Mouse (Mus musculus): ENCODE data around the gene Sugp2. TPM values are rescaled to one million over a fixed set of nuclear protein-coding genes. Genes with fewer than 3 reads are reported as not detected.
A peak's percentile ranks its signal among the peaks of the same experiment; 100 is the strongest.
"Not testable (repeated sequence)": the region's sequence is repeated elsewhere in the genome, so short reads cannot be mapped to it uniquely, and the experiment has no call there.

Sugp2 gene
- polyA plus RNA-seq, 1 experiment from 2014 or later = 82.5 TPM

- H3K4me2 ChIP-seq (replicated peaks) = peak overlapping the region; percentile 94
- H3K4me3 ChIP-seq = peak overlapping the region; percentile 60
- H3K36me3 ChIP-seq = no peaks in the 10 kb centered on the region
- peaks cover 34% of the 10 kb centered on the region for H3K27me3 ChIP-seq
- H3K9ac ChIP-seq (replicated peaks) = peak overlapping the region; percentile 67
- H3K27ac ChIP-seq (replicated peaks) = no peak overlapping the region
- H3K9me3 ChIP-seq = no peaks in the 10 kb centered on the region
- no peak for ATAC-seq (ENCODE audit: low FRiP score, low read depth)
- WGBS = 80% methylated on average over 1 of the region's 1 CpGs
- H3K4me1 ChIP-seq = peaks cover 12% of the 10 kb centered on the region
Measured at GRCm38 (mm10) chr8:70211275-70211674, 22.8 kb upstream of the Sugp2 start.

- H3K9ac ChIP-seq (replicated peaks) = peak overlapping the region; percentile 67
- no peak overlapping the region for H3K27ac ChIP-seq (replicated peaks)
- peak overlapping the region; percentile 60 for H3K4me3 ChIP-seq
- H3K4me1 ChIP-seq = peaks cover 12% of the 10 kb centered on the region
- 1% methylated on average over 31 of the region's 31 CpGs for WGBS
- ATAC-seq (ENCODE audit: low FRiP score, low read depth) = no peak; the same call in 1 of the 2 replicates
- peak overlapping the region; percentile 94 for H3K4me2 ChIP-seq (replicated peaks)
- H3K36me3 ChIP-seq = no peaks in the 10 kb centered on the region
- peaks cover 34% of the 10 kb centered on the region for H3K27me3 ChIP-seq
- H3K9me3 ChIP-seq = no peaks in the 10 kb centered on the region
Measured at GRCm38 (mm10) chr8:70211726-70212111, 22.3 kb upstream of the Sugp2 start.

- peak; percentile 99 for ATAC-seq (ENCODE audit: low FRiP score, low read depth)
- Histone ChIP-seq H3K27me3 (peaks cover 34% of the 10 kb centered on the region), H3K9me3 (no peaks in the 10 kb centered on the region), H3K4me3 (peak within 1 kb of the TSS; percentile 60), H3K9ac (replicated peaks) (peak within 1 kb of the TSS; percentile 67), H3K4me1 (peaks cover 12% of the 10 kb centered on the region), H3K4me2 (replicated peaks) (peak within 1 kb of the TSS; percentile 94), H3K27ac (replicated peaks) (peak within 1 kb of the TSS; percentile 64), H3K36me3 (no peaks in the 10 kb centered on the region)
- WGBS = under 1% methylated on average over 64 of the region's 66 CpGs
Measured at GRCm38 (mm10) chr8:70212112-70213055, 21.6 kb upstream of the Sugp2 start, which contains the start of gene Slc25a42. Gene Slc25a42 (minus strand): TSS chr8:70212305.

- Histone ChIP-seq H3K27me3 (peaks cover 31% of the 10 kb centered on the region), H3K27ac (replicated peaks) (no peak overlapping the region), H3K9ac (replicated peaks) (no peak overlapping the region), H3K36me3 (no peaks in the 10 kb centered on the region), H3K9me3 (no peaks in the 10 kb centered on the region), H3K4me2 (replicated peaks) (no peak overlapping the region), H3K4me1 (peaks cover 12% of the 10 kb centered on the region), H3K4me3 (no peak overlapping the region)
- no peak for ATAC-seq (ENCODE audit: low FRiP score, low read depth)
- 69% methylated on average over 3 of the region's 3 CpGs for WGBS
Measured at GRCm38 (mm10) chr8:70214411-70214810, 19.6 kb upstream of the Sugp2 start.

GRCm38 (mm10) chr8:70215092-70215491 lies 18.9 kb upstream of the Sugp2 start:
- Histone ChIP-seq H3K4me1 (peaks cover 12% of the 10 kb centered on the region), H3K36me3 (no peaks in the 10 kb centered on the region), H3K9ac (replicated peaks) (no peak overlapping the region), H3K4me2 (replicated peaks) (no peak overlapping the region), H3K9me3 (no peaks in the 10 kb centered on the region), H3K27ac (replicated peaks) (no peak overlapping the region), H3K4me3 (no peak overlapping the region), H3K27me3 (peaks cover 30% of the 10 kb centered on the region)
- ATAC-seq (ENCODE audit: low FRiP score, low read depth) = no peak
- WGBS = 72% methylated on average over 5 of the region's 5 CpGs

GRCm38 (mm10) chr8:70216161-70216560 lies 17.9 kb upstream of the Sugp2 start:
- not testable (repeated sequence) for H3K4me3 ChIP-seq; H3K4me2 ChIP-seq (replicated peaks); H3K36me3 ChIP-seq; H3K9ac ChIP-seq (replicated peaks); ATAC-seq (ENCODE audit: low FRiP score, low read depth); H3K9me3 ChIP-seq; H3K27ac ChIP-seq (replicated peaks)
- WGBS = 75% methylated on average over 3 of the region's 3 CpGs
- H3K27me3 ChIP-seq = peaks cover 19% of the 10 kb centered on the region
- peaks cover 10% of the 10 kb centered on the region for H3K4me1 ChIP-seq

- Histone ChIP-seq H3K4me3 (no peak overlapping the region), H3K9me3 (no peaks in the 10 kb centered on the region), H3K4me2 (replicated peaks) (no peak overlapping the region), H3K9ac (replicated peaks) (no peak overlapping the region), H3K4me1 (peaks cover 6% of the 10 kb centered on the region), H3K27ac (replicated peaks) (no peak overlapping the region), H3K36me3 (peaks cover 4% of the 10 kb centered on the region; the same call in 1 of the 2 replicates), H3K27me3 (peaks cover 16% of the 10 kb centered on the region)
- WGBS = 58% methylated on average over 1 of the region's 1 CpGs
- no peak for ATAC-seq (ENCODE audit: low FRiP score, low read depth)
Measured at GRCm38 (mm10) chr8:70216566-70216965, 17.5 kb upstream of the Sugp2 start.

GRCm38 (mm10) chr8:70217441-70217840 lies 16.6 kb upstream of the Sugp2 start:
- no peak overlapping the region for H3K4me2 ChIP-seq (replicated peaks)
- peaks cover 5% of the 10 kb centered on the region for H3K4me1 ChIP-seq
- no peaks in the 10 kb centered on the region for H3K9me3 ChIP-seq
- H3K36me3 ChIP-seq = peaks cover 13% of the 10 kb centered on the region; the same call in 1 of the 2 replicates
- no peak overlapping the region for H3K9ac ChIP-seq (replicated peaks)
- H3K27me3 ChIP-seq = peaks cover 16% of the 10 kb centered on the region
- no peak overlapping the region for H3K4me3 ChIP-seq
- no peak for ATAC-seq (ENCODE audit: low FRiP score, low read depth)
- no peak overlapping the region for H3K27ac ChIP-seq (replicated peaks)

- no peak for ATAC-seq (ENCODE audit: low FRiP score, low read depth)
- H3K9ac ChIP-seq (replicated peaks) = no peak overlapping the region
- no peaks in the 10 kb centered on the region for H3K9me3 ChIP-seq
- no peaks in the 10 kb centered on the region for H3K4me1 ChIP-seq
- H3K27ac ChIP-seq (replicated peaks) = no peak overlapping the region
- H3K4me3 ChIP-seq = no peak overlapping the region
- peaks cover 31% of the 10 kb centered on the region for H3K36me3 ChIP-seq
- WGBS = 73% methylated on average over 5 of the region's 5 CpGs
- peaks cover 14% of the 10 kb centered on the region for H3K27me3 ChIP-seq
- no peak overlapping the region for H3K4me2 ChIP-seq (replicated peaks)
Measured at GRCm38 (mm10) chr8:70219107-70219684, 14.8 kb upstream of the Sugp2 start.

- Histone ChIP-seq H3K27me3 (peaks cover 4% of the 10 kb centered on the region), H3K4me2 (replicated peaks) (no peak overlapping the region), H3K27ac (replicated peaks) (no peak overlapping the region), H3K4me3 (no peak overlapping the region), H3K9ac (replicated peaks) (no peak overlapping the region), H3K4me1 (no peaks in the 10 kb centered on the region), H3K36me3 (peaks cover 42% of the 10 kb centered on the region), H3K9me3 (no peaks in the 10 kb centered on the region)
- no peak for ATAC-seq (ENCODE audit: low FRiP score, low read depth)
- 76% methylated on average over 8 of the region's 8 CpGs for WGBS
Measured at GRCm38 (mm10) chr8:70220236-70220840, 13.7 kb upstream of the Sugp2 start.

GRCm38 (mm10) chr8:70220911-70221310 lies 13.1 kb upstream of the Sugp2 start:
- no peaks in the 10 kb centered on the region for H3K9me3 ChIP-seq
- no peaks in the 10 kb centered on the region; the same call in 1 of the 2 replicates for H3K27me3 ChIP-seq
- no peak overlapping the region for H3K27ac ChIP-seq (replicated peaks)
- WGBS = 95% methylated on average over 3 of the region's 3 CpGs
- no peak overlapping the region for H3K4me2 ChIP-seq (replicated peaks)
- no peak overlapping the region for H3K9ac ChIP-seq (replicated peaks)
- H3K4me3 ChIP-seq = no peak overlapping the region
- H3K4me1 ChIP-seq = no peaks in the 10 kb centered on the region
- no peak for ATAC-seq (ENCODE audit: low FRiP score, low read depth)
- peaks cover 46% of the 10 kb centered on the region for H3K36me3 ChIP-seq

- 95% methylated on average over 12 of the region's 12 CpGs for WGBS
- H3K36me3 ChIP-seq = peaks cover 47% of the 10 kb centered on the region
- H3K4me3 ChIP-seq = no peak overlapping the region
- H3K27me3 ChIP-seq = no peaks in the 10 kb centered on the region; the same call in 1 of the 2 replicates
- no peak for ATAC-seq (ENCODE audit: low FRiP score, low read depth)
- H3K4me2 ChIP-seq (replicated peaks) = no peak overlapping the region
- H3K9ac ChIP-seq (replicated peaks) = no peak overlapping the region
- H3K9me3 ChIP-seq = no peaks in the 10 kb centered on the region
- H3K4me1 ChIP-seq = no peaks in the 10 kb centered on the region
- no peak overlapping the region for H3K27ac ChIP-seq (replicated peaks)
Measured at GRCm38 (mm10) chr8:70222041-70222440, 12.0 kb upstream of the Sugp2 start.
